Mouse (Mus musculus) E14TG2a.4 (cell line): ENCODE data around the gene Mki67.

Source experiments
- CTCF ChIP-seq: conservative IDR thresholded peaks from 2 replicates; pipeline ENCODE4 v1.5.1; 2014; ENCODE audit warnings: low read length
- NANOG ChIP-seq: IDR thresholded peaks from 2 replicates; pipeline ENCODE4 v1.6.1; 2014; ENCODE audit warnings: borderline replicate concordance, low read length, mixed read lengths

DNA sequence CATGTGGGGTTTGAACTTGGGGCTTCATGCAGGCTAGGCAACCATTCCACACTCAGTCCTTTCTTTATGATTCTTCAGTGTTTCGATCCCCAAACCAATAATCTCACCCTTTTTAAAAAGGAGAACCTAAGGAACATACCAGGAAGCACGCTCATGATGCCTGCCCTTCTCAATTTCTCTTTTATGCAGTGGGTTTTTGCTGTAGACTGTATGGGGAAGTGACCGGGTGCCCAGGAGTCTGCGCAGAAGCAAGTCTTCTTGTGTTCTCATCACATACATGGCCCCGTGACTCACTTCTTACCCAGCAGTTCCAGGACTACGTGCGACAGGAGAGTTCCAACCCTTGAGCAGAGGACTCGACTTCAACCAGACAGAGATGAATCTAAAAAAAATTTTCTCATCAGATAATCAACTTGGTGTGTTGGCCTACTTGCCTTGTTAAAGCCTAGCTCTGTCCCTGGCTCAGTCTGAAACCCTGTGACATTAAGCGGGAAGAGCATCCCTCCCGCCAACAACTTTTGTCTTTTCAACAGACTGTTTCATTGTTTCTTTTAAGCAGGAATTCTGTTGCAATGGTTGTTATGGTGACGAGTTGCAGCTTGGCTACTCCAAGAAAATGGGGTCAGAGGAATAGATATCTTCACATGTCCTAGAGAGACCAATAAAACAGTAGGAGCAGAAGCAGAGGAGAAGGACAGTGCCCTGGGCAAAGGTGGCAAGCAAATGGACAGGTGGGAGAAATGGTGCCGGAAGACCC, 42.8 kb upstream of the Mki67 start:
- TF ChIP-seq CTCF (no peak), NANOG (no peak)
